8 mouse cellular contexts compared by ENCODE assay signal in genomic region chr6:145830117-145830516, GRCm38 (mm10). TPM values are rescaled to one million over a fixed set of nuclear protein-coding genes. Genes with fewer than 3 reads are reported as not detected.
DNase-seq lines count a peak whose midpoint lies in the region; ATAC-seq lines count a peak whose summit lies in the region.

No protein-coding gene starts in this region.

- no peaks in the 10 kb centered on the region for H3K36me3 ChIP-seq in forebrain, embryonic 15.5 days

- peak; percentile 5 for DNase-seq in MEL-GATA-1-ER (ENCODE audit: extremely low read depth, low read depth)
- DNase-seq in c-Kit-positive CD71-positive TER-119-positive erythroid progenitor cells, embryonic 14.5 days (ENCODE audit: low spot score) = peak; percentile 25
- peak; percentile 69 to 70 for DNase-seq in heart, postnatal 36 days
- DNase-seq in layer of hippocampus, adult 8-10 months (ENCODE audit: low spot score in 2 of 2) = peak; percentile 62 to 70
- DNase-seq in lung, postnatal 25 days (ENCODE audit: low spot score) = peak; percentile 77
- DNase-seq in right cerebral cortex, adult 2 months (ENCODE audit: low spot score in 2 of 2) = peak; percentile 53 to 70
- peak; percentile 63 for DNase-seq in urinary bladder, postnatal 25 days (ENCODE audit: low spot score)

- H3K4me2 ChIP-seq in forebrain, embryonic 15.5 days (replicated peaks) = no peak overlapping the region

- no peak overlapping the region for H3K9ac ChIP-seq in forebrain, embryonic 15.5 days (replicated peaks)

- no peak overlapping the region; the same call in 1 of the 2 replicates for H3K27ac ChIP-seq in forebrain, embryonic 15.5 days (replicated peaks)

- peaks cover 16% of the 10 kb centered on the region; the same call in 1 of the 2 replicates for H3K4me1 ChIP-seq in forebrain, embryonic 15.5 days

- intact Hi-C loops in heart, postnatal 36 days (cut with DNase I) = loop anchor here (1.0 to 5.0 kb wide), 6 partner anchors 249 to 577 kb away; no protein-coding TSS in a partner anchor

- WGBS in forebrain, embryonic 15.5 days = 16% methylated on average over 8 of the region's 8 CpGs

- no peak overlapping the region for H3K4me3 ChIP-seq in forebrain, embryonic 15.5 days

- H3K9me3 ChIP-seq in forebrain, embryonic 15.5 days = no peaks in the 10 kb centered on the region

- no peaks in the 10 kb centered on the region for H3K27me3 ChIP-seq in forebrain, embryonic 15.5 days

- ATAC-seq in forebrain, embryonic 15.5 days (replicated peaks) = peak; percentile 76

RNA-seq across cellular contexts. Expression of gene Bhlhe41, which starts 35.2 kb away (rescaled TPM):
- 2.5 and 2.9 TPM in 2 replicates for polyA plus RNA-seq in forebrain, embryonic 15.5 days (2015; fragmentation: Nextera tagmentation; extraction: Ambion mirVana)
- total RNA-seq in heart, postnatal 36 days (2021) = 10 to 100 TPM; 18.9 to 28.6 TPM
- total RNA-seq in layer of hippocampus, adult 8-10 months (2022) = 10 to 100 TPM; 56.4 to 70.3 (median 63.4) TPM

Comparison
In these comparisons a context has a peak if more than half of its experiments do, and no peak if none do; other contexts are left out.
1. DNase-seq: peak in every context shown above with its lines; median percentile 77 in lung, postnatal 25 days; 70 in heart, postnatal 36 days; 66 in layer of hippocampus, adult 8-10 months; 63 in urinary bladder, postnatal 25 days; 62 in right cerebral cortex, adult 2 months; 25 in c-Kit-positive CD71-positive TER-119-positive erythroid progenitor cells, embryonic 14.5 days; 5 in MEL-GATA-1-ER.